Mouse (Mus musculus): ENCODE data around the gene Map4k1.

DNA sequence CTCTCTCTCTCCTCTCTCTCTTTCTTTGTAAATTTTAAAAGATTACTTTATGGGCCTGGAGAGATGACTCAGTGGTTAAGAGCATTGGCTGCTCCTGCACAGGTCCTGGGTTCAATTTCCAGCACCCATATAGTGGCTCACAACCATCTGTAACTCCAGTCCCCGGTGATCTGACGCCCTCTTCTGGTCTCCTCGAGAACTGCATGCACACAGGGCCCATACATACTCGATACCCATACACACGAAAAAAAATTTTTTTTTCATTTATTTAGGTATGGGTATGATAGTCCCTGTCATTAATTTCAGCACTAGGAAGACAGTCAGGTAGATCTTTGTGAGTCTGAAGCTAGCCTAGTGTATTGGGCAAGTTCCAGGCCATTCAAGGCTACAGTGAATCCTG is 59.3 kb downstream of the Map4k1 start:
- TF ChIP-seq POLR2A (IDR thresholded peaks at IDR 0.05; ENCODE audit: borderline replicate concordance, control insufficient read depth, low read depth, low read length) (no peak), CTCF (IDR thresholded peaks at IDR 0.05; ENCODE audit: control insufficient read depth, insufficient read depth, low read length) (no peak; the same call in 1 of the 2 replicates)
